Mouse (Mus musculus) spleen, postnatal 4 days (tissue): ENCODE data around the gene Tut1.
A peak's percentile ranks its signal among the peaks of the same experiment; 100 is the strongest.
"Not testable (repeated sequence)": the region's sequence is repeated elsewhere in the genome, so short reads cannot be mapped to it uniquely, and the experiment has no call there.

Experiments used
- DNase-seq, 2 experiments: peaks; one replicate each; pipeline ENCODE4 v3.0.0; 2022; ENCODE audit warnings: low spot score in 2 of 2

Gene Tut1

DNA sequence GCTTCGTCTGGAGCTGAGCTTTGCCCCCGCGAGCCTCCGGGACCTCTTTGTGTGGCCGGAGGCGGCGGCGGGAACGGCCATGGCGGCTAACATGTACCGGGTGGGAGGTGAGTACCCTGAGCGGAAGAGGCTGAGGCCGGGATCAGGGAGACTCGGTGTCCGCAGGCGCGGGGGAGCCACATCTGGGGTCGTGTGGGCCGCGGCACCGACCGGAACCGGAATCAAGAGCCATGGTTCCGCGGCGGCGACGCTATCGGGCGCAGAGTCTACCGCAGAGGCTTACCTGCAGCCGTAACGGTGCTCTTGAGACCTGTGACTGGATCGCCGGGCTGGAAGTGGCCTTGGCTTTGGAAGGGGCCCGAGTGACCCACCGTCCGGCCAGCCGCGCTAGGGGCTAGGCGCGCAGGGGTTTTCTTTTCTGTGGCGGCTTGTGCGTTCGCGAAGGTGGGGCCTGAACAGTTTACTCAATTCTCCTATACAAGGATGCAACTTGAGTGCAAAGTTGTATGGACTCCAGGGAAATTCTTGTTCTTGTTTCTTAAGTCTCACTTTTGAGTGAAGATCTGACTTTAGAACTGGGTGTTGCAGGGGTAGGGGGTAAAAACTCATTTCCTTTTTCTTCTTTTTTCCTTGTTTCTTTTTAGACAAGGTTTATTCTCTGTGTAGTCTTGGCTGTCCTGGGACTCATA lies 11.2 kb upstream of the Tut1 start:
- DNase-seq = no peak

DNA sequence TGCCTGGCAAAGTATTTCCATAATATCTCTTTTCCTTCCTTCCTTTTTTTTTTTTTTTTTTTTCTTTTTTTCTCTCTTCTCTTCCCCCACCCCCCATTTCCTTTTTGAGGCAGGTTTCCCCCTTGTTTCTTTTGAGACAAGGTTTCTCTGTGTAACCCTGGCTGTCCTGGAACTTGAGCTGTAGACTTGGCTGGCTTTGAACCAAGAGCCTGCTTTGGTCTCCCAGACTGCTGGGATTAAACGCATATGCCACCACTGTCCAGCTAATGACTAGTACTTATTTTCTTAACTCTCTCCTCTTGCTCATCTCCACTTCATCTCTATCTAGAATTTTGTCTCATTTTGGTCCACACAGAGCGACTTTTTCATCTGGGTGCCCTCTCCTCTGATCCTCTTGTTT lies 10.6 kb upstream of the Tut1 start:
- DNase-seq = no peak

- no peak for DNase-seq
These were observed 9.6 kb upstream of the Tut1 start for GRCm38 (mm10) chr19:8944062-8944461.

DNA sequence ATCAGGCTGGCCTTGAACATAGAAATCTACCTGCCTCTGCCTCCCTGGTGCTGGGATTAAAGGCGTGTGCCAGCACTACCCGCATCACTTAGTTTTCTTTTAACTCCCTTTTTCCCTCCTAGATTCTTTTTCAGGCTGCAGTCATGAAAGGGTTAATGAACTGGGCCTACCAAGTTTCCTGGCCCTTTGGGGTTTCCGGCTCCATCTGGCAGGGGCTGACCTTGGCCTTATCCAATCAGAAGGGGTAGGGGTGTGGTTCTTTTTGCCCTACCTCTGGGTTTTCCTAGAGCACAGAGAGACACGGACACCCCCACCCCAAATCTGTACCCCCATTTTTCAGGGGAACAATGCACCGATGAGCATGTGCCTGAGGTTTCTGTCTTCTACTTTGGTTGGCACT lies 8.9 kb upstream of the Tut1 start:
- DNase-seq = peak; percentile 79 to 86

GRCm38 (mm10) chr19:8945251-8945650 lies 8.4 kb upstream of the Tut1 start:
- no peak for DNase-seq

DNA sequence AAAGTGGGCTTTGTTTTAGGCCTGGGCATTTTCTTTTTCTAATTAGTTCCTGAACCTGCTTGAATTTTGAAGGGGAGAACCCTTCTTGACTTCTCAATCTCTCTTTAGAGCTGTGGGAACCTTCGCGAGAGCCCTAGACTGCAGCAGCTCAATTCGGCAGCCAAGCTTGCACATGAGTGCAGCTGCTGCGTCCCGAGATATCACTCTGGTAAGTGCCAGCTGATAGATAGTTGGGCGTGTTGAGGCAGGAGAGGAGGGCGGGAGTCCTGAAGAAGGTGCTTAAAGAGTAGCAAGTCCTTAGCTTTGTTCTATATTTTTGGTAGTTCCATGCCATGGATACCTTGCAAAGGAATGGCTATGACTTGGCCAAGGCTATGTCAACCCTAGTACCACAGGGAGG lies 6.7 kb upstream of the Tut1 start:
- no peak for DNase-seq

- no peak for DNase-seq
These were observed 3.5 kb upstream of the Tut1 start for GRCm38 (mm10) chr19:8950190-8950589.

DNA sequence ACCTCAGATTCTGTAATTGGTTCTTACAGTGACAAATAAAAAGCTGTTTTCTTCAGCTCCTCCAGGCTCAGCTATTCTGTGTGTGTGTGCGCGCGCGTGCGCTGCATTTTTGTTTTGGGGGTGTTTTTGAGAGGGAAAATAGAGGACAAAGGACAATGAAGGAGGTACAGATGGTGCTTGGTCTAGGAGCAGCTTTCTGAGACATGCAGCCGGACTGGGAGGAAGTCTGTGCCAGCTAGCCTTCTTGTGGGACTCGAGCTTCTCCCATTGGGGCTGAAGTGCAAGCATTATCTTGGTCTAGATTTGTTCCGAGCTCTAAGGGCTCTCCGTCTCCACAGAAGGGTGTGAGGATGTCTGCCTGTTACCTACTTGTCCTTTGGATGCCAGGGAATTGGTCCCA lies 1.4 kb upstream of the Tut1 start:
- no peak for DNase-seq

DNA sequence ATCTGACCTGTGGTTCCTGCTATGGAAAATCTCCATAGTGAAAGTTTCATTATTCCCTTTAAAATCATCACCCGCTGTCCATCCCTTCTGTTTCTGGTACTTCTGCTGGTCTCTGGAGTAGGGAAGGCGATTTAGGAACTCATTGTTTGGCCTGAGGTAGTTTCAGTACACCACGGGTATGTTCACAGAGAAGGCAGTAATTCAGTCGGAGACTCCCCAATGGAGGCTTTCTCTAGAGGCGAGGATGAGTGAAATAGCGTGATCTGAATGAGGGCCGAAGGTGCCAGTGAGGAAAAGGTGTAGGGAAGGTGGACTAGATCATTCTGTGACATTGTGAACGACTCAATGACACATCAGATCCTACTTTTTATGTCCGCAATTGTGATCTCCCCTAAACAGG lies 524 bp downstream of the Tut1 start:
- no peak for DNase-seq

DNA sequence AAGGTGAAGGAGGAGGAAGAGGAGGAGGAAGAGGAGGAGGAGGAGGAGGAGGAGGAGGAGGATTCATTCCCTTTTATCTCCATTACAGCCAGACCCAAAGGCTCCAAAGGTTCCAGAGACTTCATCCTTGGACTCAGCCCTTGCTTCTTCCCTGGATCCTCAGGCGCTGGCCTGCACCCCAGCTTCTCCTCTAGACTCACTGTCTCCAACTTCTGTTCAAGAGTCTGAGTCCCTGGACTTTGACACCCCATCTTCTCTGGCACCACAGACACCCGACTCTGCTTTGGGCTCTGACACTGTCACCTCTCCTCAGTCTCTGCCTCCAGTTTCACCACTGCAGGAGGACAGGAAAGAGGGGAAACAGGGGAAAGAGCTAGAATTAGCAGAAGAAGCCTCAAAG lies 8.6 kb downstream of the Tut1 start:
- no peak for DNase-seq

DNA sequence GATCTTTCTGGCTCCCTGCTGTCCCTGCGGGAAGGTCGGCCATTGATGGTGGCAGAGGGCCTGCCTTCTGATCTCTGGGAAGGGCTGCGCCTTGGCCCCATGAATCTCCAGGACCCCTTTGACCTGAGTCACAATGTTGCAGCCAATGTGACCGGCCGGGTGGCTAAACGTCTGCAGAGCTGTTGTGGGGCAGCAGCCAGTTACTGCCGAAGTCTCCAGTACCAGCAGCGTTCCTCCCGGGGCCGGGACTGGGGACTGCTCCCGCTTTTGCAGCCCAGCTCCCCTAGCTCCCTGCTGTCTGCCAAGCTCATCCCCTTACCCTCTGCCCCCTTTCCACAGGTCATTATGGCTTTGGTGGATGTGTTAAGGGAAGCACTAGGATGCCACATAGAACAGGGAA lies 11.4 kb downstream of the Tut1 start:
- no peak for DNase-seq

- DNase-seq = peak in 1 of 2 experiments; percentile 65
These were observed 12.1 kb downstream of the Tut1 start for GRCm38 (mm10) chr19:8965771-8966170.

- DNase-seq = no peak
These were observed 12.5 kb downstream of the Tut1 start for GRCm38 (mm10) chr19:8966198-8966589.

DNA sequence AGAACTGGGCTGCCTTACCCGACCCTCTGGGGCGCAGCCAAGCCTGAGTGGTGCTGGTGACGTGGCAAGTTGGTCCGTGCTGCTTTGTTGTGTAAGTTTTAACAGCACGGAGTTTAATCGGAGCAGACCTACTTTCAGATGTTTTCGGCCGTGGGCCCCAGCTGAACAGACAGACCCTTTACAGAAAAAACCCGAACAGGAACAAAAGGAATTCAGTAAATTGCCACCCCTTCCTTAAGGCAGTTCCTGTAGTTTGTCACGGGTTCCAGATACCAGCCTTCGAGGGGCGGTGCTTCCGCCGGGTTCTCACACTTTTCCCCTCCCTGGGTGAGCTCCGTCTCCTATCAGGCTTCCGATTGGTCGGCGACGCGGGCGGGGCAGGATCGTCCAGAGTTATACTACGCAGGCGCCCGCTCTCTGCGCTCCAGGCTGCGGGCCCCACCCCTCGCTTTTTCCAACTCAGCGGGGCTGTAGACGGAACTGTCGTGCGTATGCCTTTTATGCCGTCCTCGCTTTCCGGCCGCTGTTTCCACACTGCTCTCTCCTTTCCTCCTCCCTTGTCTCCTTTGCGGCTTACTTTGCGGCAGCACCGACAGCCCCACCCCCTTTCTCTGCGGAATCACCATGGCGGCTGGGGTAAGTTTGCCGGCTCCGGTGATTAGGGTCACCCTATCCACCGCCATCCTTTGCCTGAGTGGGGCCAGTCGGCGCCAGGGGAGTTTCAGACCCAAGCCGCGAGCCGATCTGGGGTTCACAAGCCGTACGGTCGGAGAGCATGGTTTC lies 13.1 kb downstream of the Tut1 start, which contains the start of gene Eef1g:
Eef1g (plus strand) TSS at position 452 of the 783 bp plus-strand sequence.
- DNase-seq = peak; percentile 98

- no peak for DNase-seq
These were observed 13.7 kb downstream of the Tut1 start for GRCm38 (mm10) chr19:8967373-8967743.

DNA sequence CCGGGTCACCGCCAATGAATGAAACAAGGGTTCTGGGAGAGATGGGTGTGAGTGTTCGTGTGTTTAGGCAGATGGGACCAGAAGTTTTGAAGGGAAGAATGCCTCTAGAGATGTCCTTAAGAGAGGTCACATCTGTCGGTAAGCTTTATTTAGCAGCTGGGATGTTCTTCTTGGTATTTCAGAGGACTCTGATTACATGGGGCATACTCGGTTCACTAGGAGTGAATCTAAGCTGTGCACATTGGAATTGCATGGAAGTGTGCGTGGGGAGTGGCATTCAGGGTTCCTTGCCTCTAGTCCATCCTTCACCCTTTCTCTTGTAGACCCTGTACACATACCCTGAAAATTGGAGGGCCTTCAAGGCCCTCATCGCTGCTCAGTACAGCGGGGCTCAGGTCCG lies 14.2 kb downstream of the Tut1 start:
- no peak for DNase-seq

- DNase-seq = not testable (repeated sequence)
These were observed 18.8 kb downstream of the Tut1 start for GRCm38 (mm10) chr19:8972491-8972890.

DNA sequence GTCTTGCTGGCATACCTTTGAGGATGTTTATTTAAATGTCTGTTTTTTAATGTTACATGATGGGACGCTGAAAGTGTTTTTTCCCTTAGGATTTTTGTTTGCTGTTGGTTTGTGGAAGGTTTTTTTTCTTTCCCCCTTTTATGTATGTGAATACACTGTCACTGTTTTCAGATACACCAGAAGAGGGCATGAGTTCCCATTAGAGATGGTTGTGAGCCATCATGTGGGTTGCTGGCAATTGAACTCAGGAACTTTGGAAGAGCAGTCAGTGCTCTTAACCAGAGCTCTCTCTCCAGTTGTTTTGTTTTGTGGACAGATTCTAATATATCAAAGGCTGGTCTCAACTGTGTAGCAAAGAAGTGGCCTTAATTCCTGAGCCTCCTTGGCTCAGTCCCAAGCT lies 21.0 kb downstream of the Tut1 start:
- no peak for DNase-seq

- DNase-seq = no peak
These were observed 21.8 kb downstream of the Tut1 start for GRCm38 (mm10) chr19:8975491-8975890.

DNA sequence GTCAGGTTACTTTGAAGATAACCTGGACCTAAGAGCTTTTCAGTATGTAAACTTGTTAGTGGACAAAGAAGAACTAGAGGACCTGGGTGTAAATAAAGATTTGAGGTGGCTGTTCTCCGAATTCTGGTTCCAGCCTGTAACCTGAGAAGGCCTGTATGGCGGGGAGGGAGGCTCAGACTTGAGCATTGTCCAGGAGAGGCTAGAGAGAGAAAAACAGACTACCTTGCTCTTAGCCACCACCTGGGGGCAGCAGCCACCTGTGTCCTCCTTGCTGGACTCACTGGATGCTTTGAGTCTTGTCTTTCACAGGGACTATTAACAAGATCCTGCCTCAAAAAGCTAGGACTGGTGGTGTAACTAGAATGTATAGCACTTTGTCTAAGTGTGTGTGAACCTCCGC lies 22.9 kb downstream of the Tut1 start:
- peak in 1 of 2 experiments; percentile 30 for DNase-seq

DNA sequence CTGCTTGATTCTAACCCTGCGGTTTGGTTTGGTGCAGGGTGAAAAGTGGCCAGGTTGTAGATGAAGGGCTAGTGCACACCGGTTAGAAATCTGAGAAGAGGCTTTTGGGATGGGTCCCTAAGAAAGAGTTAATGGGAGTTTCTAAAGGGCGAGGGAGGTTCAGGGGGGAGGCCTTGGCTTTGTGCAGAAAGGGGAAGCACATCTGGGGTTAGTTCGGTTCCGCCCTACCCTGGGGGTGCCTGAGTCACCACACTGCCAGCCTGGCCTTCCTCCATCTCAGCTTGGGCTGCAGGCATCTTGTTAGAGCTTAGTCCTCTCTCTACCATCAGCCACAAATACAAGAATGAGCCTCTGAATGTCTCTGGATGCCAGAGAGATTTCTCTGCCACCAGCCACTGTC lies 27.1 kb downstream of the Tut1 start:
- peak in 1 of 2 experiments; percentile 50 for DNase-seq

DNA sequence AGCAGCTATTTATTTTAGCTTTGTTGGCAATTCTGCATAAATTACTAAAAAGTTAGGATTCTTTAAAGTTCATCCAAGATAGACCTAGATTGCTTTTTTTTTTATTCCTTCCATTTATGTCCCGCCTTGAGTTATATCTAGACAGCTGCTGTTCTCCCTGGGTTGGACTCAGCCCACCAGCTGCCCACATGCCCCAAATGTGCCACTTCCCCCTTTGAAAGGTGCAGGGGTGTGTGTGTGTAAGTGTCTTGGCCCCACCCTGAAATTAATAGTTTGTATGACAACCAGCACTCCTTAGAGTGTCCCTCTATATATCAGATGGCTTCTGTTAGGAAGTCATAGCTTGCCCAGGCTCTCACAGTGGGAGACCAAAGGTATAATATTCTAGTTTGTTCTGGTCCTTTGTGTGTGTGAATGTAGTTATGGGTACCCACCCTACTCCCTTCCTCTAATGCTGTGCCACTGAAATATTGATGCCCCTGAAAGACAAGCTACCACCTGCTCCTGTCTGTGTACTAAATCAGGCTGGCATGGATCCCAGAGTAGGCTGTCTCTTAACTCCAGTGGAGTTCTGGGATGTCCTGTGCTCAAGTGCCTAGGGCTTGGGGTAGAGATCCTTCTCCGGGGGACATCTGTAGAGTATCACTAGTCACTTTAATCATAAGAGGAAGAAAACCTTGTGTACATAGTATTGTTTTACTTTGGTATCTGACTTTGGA lies 28.0 kb downstream of the Tut1 start:
- DNase-seq = no peak
